Mouse (Mus musculus) limb, embryonic 11.5 days (tissue): ENCODE data around the gene Wfdc3. TPM values are rescaled to one million over a fixed set of nuclear protein-coding genes. Genes with fewer than 3 reads are reported as not detected.

Experiments
- ATAC-seq: fragments of 200-750 bp; cut with Nextera tagmentation; 2 replicates; pipeline ENCODE4 v1.8.0; 2017; ENCODE audit warnings: low read depth; ENCODE audit not compliant: insufficient number of reproducible peaks, low FRiP score, low TSS enrichment
- DNase-seq: peaks from one replicate; pipeline ENCODE4 v3.0.0-alpha.2; 2015; ENCODE audit warnings: low spot score
- H3K27ac ChIP-seq: fragments of 300-500 bp; sonication (generic); replicated peaks from 2 replicates; pipeline ENCODE4 v1.5.1; 2014; ENCODE audit warnings: low read depth, mild to moderate bottlenecking, low read length
- H3K27me3 ChIP-seq: fragments of 300-500 bp; sonication (generic); 2 replicates; pipeline ENCODE4 v1.6.1; 2014; ENCODE audit warnings: mild to moderate bottlenecking, low read length, mixed read lengths; ENCODE audit not compliant: control insufficient read depth, insufficient read depth
- H3K36me3 ChIP-seq: fragments of 300-500 bp; sonication (generic); 2 replicates; pipeline ENCODE4 v1.6.1; 2014; ENCODE audit warnings: mild to moderate bottlenecking, low read length, moderate library complexity, mixed read lengths; ENCODE audit not compliant: control insufficient read depth, insufficient read depth
- H3K4me1 ChIP-seq: fragments of 300-500 bp; sonication (generic); 2 replicates; pipeline ENCODE4 v1.6.1; 2014; ENCODE audit warnings: low read length, mixed read lengths; ENCODE audit not compliant: control insufficient read depth, insufficient read depth
- H3K4me2 ChIP-seq: fragments of 300-500 bp; sonication (generic); 2 replicates; pipeline ENCODE4 v1.6.1; 2014; ENCODE audit warnings: low read depth, mild to moderate bottlenecking, moderate library complexity; ENCODE audit not compliant: severe bottlenecking
- H3K4me3 ChIP-seq: fragments of 300-500 bp; sonication (generic); 2 replicates; pipeline ENCODE4 v1.5.1; 2014; ENCODE audit warnings: low read depth, low read length
- H3K9ac ChIP-seq: fragments of 300-500 bp; sonication (generic); 2 replicates; pipeline ENCODE4 v1.6.1; 2014; ENCODE audit warnings: mild to moderate bottlenecking, low read length
- H3K9me3 ChIP-seq: fragments of 300-500 bp; sonication (generic); 2 replicates; pipeline ENCODE4 v1.6.1; 2016; ENCODE audit warnings: low read length; ENCODE audit not compliant: control insufficient read depth
- WGBS: fragments of 180-500 bp; shearing (Covaris S2); extraction: QIAGEN DNeasy Blood & Tissue Kit; methylation state at CpG from one replicate; pipeline ENCODE4 v1.1.7; 2014; 5-methylcytosine and 5-hydroxymethylcytosine counted together
- polyA plus RNA-seq: library from polyadenylated mRNA; unstranded; fragments of >200 nt; fragmentation: Nextera tagmentation; extraction: Ambion mirVana; gene quantifications from 2 replicates; pipeline ENCODE4 v1.2.1, GENCODE M21; 2014

The Wfdc3 gene
- polyA plus RNA-seq, 1 experiment from 2014 or later: 1.0 TPM

- peak overlapping the region; percentile 37 for H3K27ac ChIP-seq
- 2% methylated on average over 15 of the region's 15 CpGs for WGBS
- H3K4me2 ChIP-seq: peak overlapping the region; percentile 64
- DNase-seq (peak; percentile 32), ATAC-seq (no peak)
- peaks cover 16% of the 10 kb centered on the region; the same call in 1 of the 2 replicates for H3K36me3 ChIP-seq
- no peaks in the 10 kb centered on the region for H3K9me3 ChIP-seq
- peak overlapping the region; percentile 89 for H3K4me3 ChIP-seq
- H3K27me3 ChIP-seq: no peaks in the 10 kb centered on the region
- H3K9ac ChIP-seq: peak overlapping the region; percentile 86
- H3K4me1 ChIP-seq: peaks cover 6% of the 10 kb centered on the region
Observed at GRCm38 (mm10) chr2:164770279-164770678, 24.5 kb upstream of the Wfdc3 start.

- Histone ChIP-seq H3K36me3 (peaks cover 17% of the 10 kb centered on the region; the same call in 1 of the 2 replicates), H3K4me2 (peak within 1 kb of the TSS; percentile 64), H3K4me3 (peak within 1 kb of the TSS; percentile 89), H3K4me1 (peaks cover 6% of the 10 kb centered on the region), H3K9ac (peak within 1 kb of the TSS; percentile 86), H3K9me3 (no peaks in the 10 kb centered on the region), H3K27me3 (no peaks in the 10 kb centered on the region), H3K27ac (peak within 1 kb of the TSS; percentile 37)
- ATAC-seq: peak; percentile 98
- WGBS: 2% methylated on average over 53 of the region's 53 CpGs
- DNase-seq: peak; percentile 99
Observed at GRCm38 (mm10) chr2:164769258-164770037, 23.7 kb upstream of the Wfdc3 start, which contains the start of gene Ube2c. TSS of gene Ube2c (plus strand) at chr2:164769898.

GRCm38 (mm10) chr2:164767812-164768540 lies 22.2 kb upstream of the Wfdc3 start:
- no peaks in the 10 kb centered on the region for H3K27me3 ChIP-seq
- H3K4me2 ChIP-seq: no peak overlapping the region
- peaks cover 20% of the 10 kb centered on the region; the same call in 1 of the 2 replicates for H3K36me3 ChIP-seq
- DNase-seq (no peak), ATAC-seq (no peak)
- no peaks in the 10 kb centered on the region for H3K9me3 ChIP-seq
- 95% methylated on average over 15 of the region's 15 CpGs for WGBS
- no peak overlapping the region for H3K27ac ChIP-seq
- H3K9ac ChIP-seq: no peak overlapping the region
- H3K4me3 ChIP-seq: no peak overlapping the region
- H3K4me1 ChIP-seq: peaks cover 6% of the 10 kb centered on the region

GRCm38 (mm10) chr2:164765841-164766240 lies 20.1 kb upstream of the Wfdc3 start:
- H3K27ac ChIP-seq: no peak overlapping the region
- no peaks in the 10 kb centered on the region for H3K27me3 ChIP-seq
- no peak overlapping the region for H3K9ac ChIP-seq
- H3K4me2 ChIP-seq: no peak overlapping the region
- H3K4me3 ChIP-seq: no peak overlapping the region
- peaks cover 2% of the 10 kb centered on the region for H3K4me1 ChIP-seq
- no peak for ATAC-seq
- H3K36me3 ChIP-seq: peaks cover 17% of the 10 kb centered on the region; the same call in 1 of the 2 replicates
- no peak for DNase-seq
- H3K9me3 ChIP-seq: no peaks in the 10 kb centered on the region
- 81% methylated on average over 3 of the region's 3 CpGs for WGBS

- Histone ChIP-seq H3K9me3 (no peaks in the 10 kb centered on the region), H3K27me3 (no peaks in the 10 kb centered on the region), H3K4me1 (no peaks in the 10 kb centered on the region), H3K4me2 (no peak overlapping the region), H3K4me3 (no peak overlapping the region), H3K27ac (no peak overlapping the region), H3K9ac (no peak overlapping the region), H3K36me3 (peaks cover 30% of the 10 kb centered on the region; the same call in 1 of the 2 replicates)
- DNase-seq (no peak), ATAC-seq (no peak)
- 90% methylated on average over 7 of the region's 7 CpGs for WGBS
Observed at GRCm38 (mm10) chr2:164762593-164762992, 16.9 kb upstream of the Wfdc3 start.

- Histone ChIP-seq H3K4me3 (no peak overlapping the region), H3K9me3 (no peaks in the 10 kb centered on the region), H3K36me3 (peaks cover 35% of the 10 kb centered on the region), H3K4me2 (no peak overlapping the region), H3K9ac (no peak overlapping the region), H3K27ac (no peak overlapping the region), H3K4me1 (no peaks in the 10 kb centered on the region), H3K27me3 (no peaks in the 10 kb centered on the region)
- 96% methylated on average over 4 of the region's 4 CpGs for WGBS
- ATAC-seq: no peak
- DNase-seq: no peak
Observed at GRCm38 (mm10) chr2:164761971-164762370, 16.2 kb upstream of the Wfdc3 start.

GRCm38 (mm10) chr2:164761502-164761901 lies 15.8 kb upstream of the Wfdc3 start:
- ATAC-seq: no peak

GRCm38 (mm10) chr2:164760059-164760833 lies 14.5 kb upstream of the Wfdc3 start:
- DNase-seq (no peak), ATAC-seq (no peak)
- H3K4me3 ChIP-seq: no peak overlapping the region
- H3K27me3 ChIP-seq: no peaks in the 10 kb centered on the region
- no peak overlapping the region for H3K9ac ChIP-seq
- H3K4me1 ChIP-seq: no peaks in the 10 kb centered on the region
- H3K27ac ChIP-seq: no peak overlapping the region
- no peak overlapping the region for H3K4me2 ChIP-seq
- H3K36me3 ChIP-seq: peaks cover 43% of the 10 kb centered on the region
- H3K9me3 ChIP-seq: no peaks in the 10 kb centered on the region
- WGBS: 90% methylated on average over 4 of the region's 4 CpGs

More at GRCm38 (mm10) chr2:164761502-164761901, 15.8 kb upstream of the Wfdc3 start:
- Histone ChIP-seq H3K4me3 (no peak overlapping the region), H3K36me3 (peaks cover 39% of the 10 kb centered on the region), H3K27me3 (no peaks in the 10 kb centered on the region), H3K4me1 (no peaks in the 10 kb centered on the region), H3K4me2 (no peak overlapping the region), H3K9me3 (no peaks in the 10 kb centered on the region), H3K9ac (no peak overlapping the region), H3K27ac (no peak overlapping the region)
- 94% methylated on average over 2 of the region's 2 CpGs for WGBS
- no peak for DNase-seq
